Comparison of ENCODE assay signal across 9 mouse cellular contexts in the genomic region with DNA sequence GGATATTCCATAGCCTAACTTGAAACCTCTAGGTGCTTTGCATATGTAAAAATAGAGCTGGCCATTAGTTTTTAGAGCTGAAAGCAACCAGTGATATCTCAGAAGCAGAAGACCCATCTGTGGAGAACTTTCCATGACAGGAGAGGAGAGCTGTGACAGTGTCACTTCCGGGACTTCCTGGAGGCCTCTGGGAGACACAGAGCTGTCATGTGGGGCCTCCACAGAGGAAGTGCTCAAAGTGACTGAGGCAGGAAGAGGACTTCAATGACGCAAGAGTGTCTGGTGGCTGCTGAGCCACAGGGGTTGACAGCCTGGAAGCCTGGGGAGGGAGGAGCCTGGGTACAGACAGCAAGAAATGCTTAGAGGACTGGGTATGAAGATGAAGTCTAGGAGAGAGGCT. TPM values are rescaled to one million over a fixed set of nuclear protein-coding genes. Genes with fewer than 3 reads are reported as not detected.
DNase-seq lines count a peak whose midpoint lies in the region; ATAC-seq and TF ChIP-seq lines count a peak whose summit lies in the region.
"Had no signal": no experiment of that assay in that cellular context is flagged by ENCODE, and none has a peak within 500 bp of the region (broad histone marks: within the 10 kb centered on the region; RNA-seq: fewer than 3 reads in every experiment).

No protein-coding gene starts in this region.

- H3K4me1 ChIP-seq in thymus, adult 2 months (replicated peaks; ENCODE audit: control insufficient read depth, insufficient read depth, low read length), result peaks cover 30% of the 10 kb centered on the region
- H3K4me1 ChIP-seq in midbrain, embryonic 15.5 days, result no peaks in the 10 kb centered on the region

- no peak overlapping the region for H3K4me2 ChIP-seq in midbrain, embryonic 15.5 days
- H3K4me2 ChIP-seq: midbrain, embryonic 12.5 days had no signal

- 4% methylated on average over 2 of the region's 2 CpGs for WGBS in thymus, adult 2 months
- WGBS in midbrain, embryonic 15.5 days, result 77% methylated on average over 2 of the region's 2 CpGs

- H3K27ac ChIP-seq in thymus, adult 2 months (ENCODE audit: control insufficient read depth, insufficient read depth, low read length), result peak overlapping the region; percentile 14; the same call in 1 of the 2 replicates
- H3K27ac ChIP-seq in midbrain, embryonic 15.5 days, result no peak overlapping the region
- H3K27ac ChIP-seq: midbrain, embryonic 12.5 days had no signal

- H3K9me3 ChIP-seq in midbrain, embryonic 15.5 days, result no peaks in the 10 kb centered on the region
- H3K9me3 ChIP-seq: midbrain, embryonic 12.5 days had no signal

- no peak for TF ChIP-seq CTCF in thymus, adult 2 months (IDR thresholded peaks at IDR 0.05; ENCODE audit: borderline replicate concordance, control insufficient read depth, extremely low read depth, insufficient read depth, low read length, poor library complexity)

- ATAC-seq in inflammation-experienced regulatory T-cells, adult 6 months, result peak; percentile 95
- ATAC-seq in midbrain, embryonic 15.5 days (replicated peaks), result no peak

- peak; percentile 83 to 88 for DNase-seq in B cell, adult 2 months
- peak; percentile 36 for DNase-seq in adrenal gland, postnatal 10 days
- DNase-seq in lung, postnatal 14 days, result peak; percentile 53
- DNase-seq in thymus, adult 2 months, result peak; percentile 75
- no peak for DNase-seq in cerebellum, postnatal 36 days
- no peak for DNase-seq in retina, postnatal 1 day

- no peak overlapping the region for H3K9ac ChIP-seq in midbrain, embryonic 15.5 days
- H3K9ac ChIP-seq: midbrain, embryonic 12.5 days had no signal

- no peak for TF ChIP-seq POLR2A in thymus, adult 2 months (IDR thresholded peaks at IDR 0.05; ENCODE audit: control insufficient read depth, extremely low read depth, insufficient read depth, low read length, poor library complexity)

- no peaks in the 10 kb centered on the region for H3K36me3 ChIP-seq in thymus, adult 2 months (ENCODE audit: control insufficient read depth, insufficient read depth, low read length)
- no peaks in the 10 kb centered on the region for H3K36me3 ChIP-seq in midbrain, embryonic 15.5 days (replicated peaks)
- H3K36me3 ChIP-seq: midbrain, embryonic 12.5 days had no signal

- no peak overlapping the region for H3K4me3 ChIP-seq in thymus, adult 2 months (ENCODE audit: control insufficient read depth, insufficient read depth, low read length)
- no peak overlapping the region for H3K4me3 ChIP-seq in midbrain, embryonic 15.5 days
- H3K4me3 ChIP-seq: midbrain, embryonic 12.5 days had no signal

- no peaks in the 10 kb centered on the region for H3K27me3 ChIP-seq in thymus, adult 2 months (ENCODE audit: control insufficient read depth, insufficient read depth, low read length)
- H3K27me3 ChIP-seq in midbrain, embryonic 15.5 days (replicated peaks), result no peaks in the 10 kb centered on the region
- H3K27me3 ChIP-seq: midbrain, embryonic 12.5 days had no signal

RNA-seq across cellular contexts. Expression of a gene that starts 6.2 kb away (rescaled TPM):
- total RNA-seq in adrenal gland, postnatal 10 days (2021), result 10 to 100 TPM; 15.8 to 18.8 TPM
- 100 to 1,000 TPM; 124 to 158 (median 135) TPM for polyA plus RNA-seq in inflammation-experienced regulatory T-cells, adult 6 months (2017; shearing (Covaris generic))
- polyA plus RNA-seq in thymus, adult 2 months (2012; rRNA removed), result 278 and 301 TPM in 2 replicates
- polyA plus RNA-seq in midbrain, embryonic 15.5 days (2015; fragmentation: Nextera tagmentation; extraction: Ambion mirVana), result 4.8 and 5.4 TPM in 2 replicates

RNA-seq across cellular contexts. Expression of a gene that starts 52.7 kb away (rescaled TPM):
- 1 to 10 TPM; 2.3 to 5.1 TPM for total RNA-seq in adrenal gland, postnatal 10 days (2021)
- polyA plus RNA-seq in inflammation-experienced regulatory T-cells, adult 6 months (2017; shearing (Covaris generic)), result not detected
- polyA plus RNA-seq in thymus, adult 2 months (2012; rRNA removed), result 0.32 and 0.33 TPM in 2 replicates
- polyA plus RNA-seq in midbrain, embryonic 15.5 days (2015; fragmentation: Nextera tagmentation; extraction: Ambion mirVana), result 22.1 and 24.4 TPM in 2 replicates

Comparison
In these comparisons a context has a peak if more than half of its experiments do, and no peak if none do; other contexts are left out.
1. DNase-seq: peak in B cell, adult 2 months (2 of 2), adrenal gland, postnatal 10 days (single experiment), lung, postnatal 14 days (single experiment) and thymus, adult 2 months (single experiment); none in cerebellum, postnatal 36 days (0 of 2) and retina, postnatal 1 day (single experiment).
2. RNA of a gene that starts 6.2 kb away (polyA plus RNA-seq): 278 to 301 TPM in thymus, adult 2 months and 124 to 158 TPM in inflammation-experienced regulatory T-cells, adult 6 months; 4.8 to 5.4 TPM in midbrain, embryonic 15.5 days; every median in the first group is over 10 times any median in the second.
3. RNA of a gene that starts 52.7 kb away (polyA plus RNA-seq): 22.1 to 24.4 TPM in midbrain, embryonic 15.5 days; 0.32 to 0.33 TPM in thymus, adult 2 months and not detected in inflammation-experienced regulatory T-cells, adult 6 months; every median in the first group is over 10 times any median in the second.